Mouse (Mus musculus) thymus, postnatal 36 days (tissue): ENCODE data around the gene Rnf152.

ENCODE experiments used
- DNase-seq, 2 experiments: peaks; one replicate each; pipeline ENCODE4 v3.0.0; 2022; ENCODE audit warnings: mixed read lengths in 2 of 2

Gene Rnf152

DNA sequence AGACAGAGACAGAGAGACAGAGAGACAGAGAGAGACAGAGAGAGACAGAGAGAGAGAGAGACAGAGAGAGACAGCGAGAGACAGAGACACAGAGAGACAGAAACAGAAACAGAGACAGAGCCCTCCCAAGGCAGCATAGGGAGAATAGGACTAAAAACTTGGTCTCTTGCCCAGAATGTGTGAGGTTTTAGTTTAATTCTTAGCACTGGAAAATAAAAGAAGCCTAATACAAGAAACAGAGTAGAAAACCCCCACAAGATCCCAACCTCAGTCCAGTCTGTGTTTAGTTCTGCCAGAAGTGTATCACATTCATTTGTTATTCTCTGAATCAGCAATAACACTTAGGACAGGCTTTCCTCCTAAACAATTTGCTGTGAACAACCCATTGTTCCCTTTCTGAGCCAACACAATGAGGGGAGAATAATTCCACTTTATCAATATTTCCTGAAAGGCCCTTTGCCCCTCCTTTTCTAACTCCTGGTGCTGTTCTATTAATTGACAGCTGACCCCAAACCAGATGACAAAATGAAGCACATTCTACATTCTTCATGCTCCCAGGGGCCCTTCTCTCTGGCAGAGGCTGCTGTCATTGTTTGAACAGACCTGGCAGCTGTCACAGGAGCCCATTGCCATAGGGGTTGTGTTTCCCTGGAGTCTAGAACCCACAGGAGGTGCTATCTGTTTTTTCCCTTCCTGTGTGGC is 44.5 kb downstream of the Rnf152 start:
- DNase-seq = no peak

DNA sequence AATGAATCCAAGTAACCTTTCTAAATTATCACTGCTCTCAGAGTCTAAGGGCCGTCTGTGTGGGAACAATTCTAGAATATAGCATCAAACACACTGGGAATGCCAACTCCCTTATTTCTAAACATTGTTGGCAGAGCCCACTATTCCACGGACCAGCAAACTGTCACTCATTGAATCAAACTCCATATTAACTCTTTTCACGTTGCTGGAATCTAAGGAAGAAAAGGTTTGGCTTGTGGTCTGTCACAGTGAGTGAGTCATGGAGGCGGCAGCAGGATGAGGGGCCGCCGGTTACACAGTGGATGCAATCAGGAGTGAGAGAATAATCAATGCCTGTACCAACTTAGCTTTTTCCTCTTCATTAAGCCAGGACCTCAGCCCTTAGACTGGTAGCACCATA is 54.3 kb downstream of the Rnf152 start:
- no peak for DNase-seq

DNA sequence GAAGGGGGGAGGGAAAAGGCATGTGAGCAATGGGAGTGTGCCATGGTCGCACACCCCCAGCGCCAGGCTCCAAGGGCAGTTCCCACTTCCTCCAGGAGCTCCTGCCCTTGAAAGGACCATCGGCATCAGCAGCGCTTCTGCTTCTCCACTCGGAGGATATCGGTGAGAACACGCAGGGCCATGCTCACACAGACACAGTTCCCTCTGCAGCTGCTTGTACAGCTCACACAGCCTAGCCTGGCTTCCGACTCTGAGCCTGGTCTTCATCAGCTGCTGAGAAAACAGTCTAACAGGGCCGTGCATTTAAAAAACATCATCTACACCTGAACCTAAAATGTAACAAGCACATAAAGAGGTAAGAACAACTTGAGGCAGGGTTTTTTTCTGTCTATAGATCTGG is 54.7 kb downstream of the Rnf152 start:
- no peak for DNase-seq

DNA sequence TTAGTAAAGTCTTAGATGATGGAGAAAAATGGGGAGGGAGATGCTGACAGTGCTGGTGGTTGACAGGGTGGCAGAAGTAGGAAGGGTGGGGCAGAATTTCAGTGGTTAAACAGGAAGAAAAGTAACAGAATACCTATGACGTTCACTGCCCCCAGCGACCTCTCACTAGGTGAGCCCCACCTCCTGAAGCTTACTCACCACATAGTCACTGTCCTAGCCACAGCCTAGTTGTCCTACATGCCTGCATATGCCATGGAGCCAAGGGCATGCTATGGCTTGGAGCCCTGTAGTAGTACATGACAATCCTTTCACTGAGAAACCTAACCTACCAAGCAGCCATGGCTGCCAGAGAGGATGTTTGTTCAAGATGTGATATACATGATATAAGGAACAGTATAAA is 64.7 kb downstream of the Rnf152 start:
- no peak for DNase-seq

DNA sequence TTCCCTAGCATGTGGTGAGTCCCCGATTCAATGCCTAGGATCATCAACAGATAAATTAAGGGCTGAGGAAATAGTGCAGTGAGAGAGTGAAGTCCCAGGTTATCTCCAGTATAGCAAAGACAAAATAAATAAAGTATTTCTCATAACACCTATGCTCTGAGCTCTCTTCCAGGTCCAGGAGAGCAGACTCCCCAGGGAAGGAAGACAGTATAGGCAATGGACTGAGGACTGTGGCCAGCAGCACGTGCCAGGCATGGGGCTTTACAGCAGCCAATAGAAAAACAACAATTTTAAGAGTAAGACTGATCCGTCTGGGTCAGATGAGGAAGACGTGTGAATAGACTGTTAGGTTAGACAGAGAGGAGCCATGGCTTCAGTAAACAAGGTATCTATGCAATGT is 69.0 kb downstream of the Rnf152 start:
- DNase-seq = no peak

DNA sequence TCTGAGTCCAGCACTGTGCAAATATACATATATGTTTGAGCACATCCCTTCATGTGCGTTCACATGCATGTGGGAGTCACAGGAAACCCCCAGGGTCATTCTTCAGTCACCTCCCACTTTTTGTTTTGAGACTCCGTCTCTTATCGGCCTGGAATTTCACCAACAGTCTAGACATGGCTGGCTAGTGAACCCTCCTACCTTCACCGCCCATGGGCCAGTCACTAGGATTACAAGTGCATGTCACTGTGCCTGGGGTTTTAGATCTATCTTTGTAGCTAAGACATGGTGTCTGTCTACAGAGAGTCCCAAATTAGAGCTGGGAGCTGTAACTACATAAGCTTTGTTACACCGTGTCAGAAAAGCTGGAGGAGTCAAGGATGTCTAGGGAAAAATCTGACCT is 69.6 kb downstream of the Rnf152 start:
- DNase-seq = no peak

DNA sequence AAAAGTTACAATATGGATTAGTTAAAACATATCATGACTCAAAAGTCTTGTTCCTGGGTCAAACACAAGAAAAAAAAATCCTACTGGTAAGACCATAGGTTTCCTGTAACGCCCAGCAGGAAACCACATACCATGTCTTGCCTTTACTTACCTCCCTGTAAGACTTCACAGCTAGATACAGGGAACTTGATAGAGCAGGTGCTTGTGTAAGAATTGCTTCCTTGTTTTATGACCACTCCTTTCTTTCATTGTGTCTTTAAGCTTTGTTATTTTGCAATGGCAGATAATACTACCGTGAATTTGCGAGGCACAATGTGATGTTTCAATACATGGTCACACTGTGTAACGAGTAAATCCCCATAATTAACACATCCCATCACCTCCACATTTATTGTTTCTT is 71.5 kb downstream of the Rnf152 start:
- no peak for DNase-seq

DNA sequence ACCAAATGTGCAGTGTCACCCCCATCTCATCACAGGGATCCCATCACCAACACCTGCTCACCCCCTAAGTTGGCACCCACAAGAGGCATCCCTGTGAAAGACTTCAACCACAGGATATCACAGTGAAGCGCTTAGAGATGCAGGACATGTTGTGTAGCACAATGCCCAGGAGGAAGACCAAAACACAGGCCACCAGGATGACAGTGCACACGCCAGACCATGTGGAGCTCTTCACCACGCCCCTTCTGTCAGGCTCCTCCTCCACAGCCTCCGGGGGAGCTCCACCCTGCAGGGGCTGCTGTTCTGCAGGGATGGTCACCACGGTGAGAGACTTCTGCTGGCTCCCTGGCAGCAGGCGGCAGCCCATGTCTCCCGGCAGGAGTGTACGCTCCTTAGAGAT is 72.4 kb downstream of the Rnf152 start:
- DNase-seq = peak in 1 of 2 experiments; percentile 3

DNA sequence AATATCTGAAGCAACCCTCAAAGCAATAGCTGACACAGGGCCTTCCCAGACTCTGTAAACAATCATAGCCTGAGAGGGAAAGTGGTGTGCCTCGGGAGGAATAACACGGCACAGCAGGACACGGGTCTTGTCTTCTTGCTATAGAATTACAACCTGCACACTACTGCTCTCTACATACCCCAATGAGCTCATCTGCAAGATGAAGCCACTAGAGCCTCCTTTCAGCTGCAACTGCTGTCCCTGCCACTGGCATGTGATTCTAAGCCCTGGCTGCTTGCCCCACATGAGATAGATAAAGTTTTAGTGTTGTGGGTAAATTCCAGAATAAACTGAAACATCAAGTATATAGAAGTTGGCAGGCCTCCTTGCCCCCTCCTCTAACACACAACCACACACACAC is 75.2 kb downstream of the Rnf152 start:
- no peak for DNase-seq

DNA sequence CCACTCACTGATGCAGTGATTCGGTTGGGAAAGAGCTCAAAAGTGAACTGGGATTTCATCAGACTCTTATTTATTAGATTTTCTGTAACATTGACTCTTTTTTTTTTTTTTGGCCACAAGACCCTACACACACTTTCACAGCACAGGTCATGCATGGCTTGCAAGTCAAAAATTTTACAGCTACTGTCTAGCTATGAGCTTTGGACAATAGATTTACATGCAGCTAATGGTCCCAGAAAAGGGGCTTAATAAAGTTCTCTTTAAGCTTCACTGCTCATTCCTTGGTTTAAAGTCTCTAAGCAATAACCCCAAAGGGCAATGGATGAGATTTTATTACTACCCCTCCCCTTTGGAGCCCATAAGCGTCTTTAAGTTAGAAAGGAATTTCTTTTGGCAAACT is 76.3 kb downstream of the Rnf152 start:
- no peak for DNase-seq

DNA sequence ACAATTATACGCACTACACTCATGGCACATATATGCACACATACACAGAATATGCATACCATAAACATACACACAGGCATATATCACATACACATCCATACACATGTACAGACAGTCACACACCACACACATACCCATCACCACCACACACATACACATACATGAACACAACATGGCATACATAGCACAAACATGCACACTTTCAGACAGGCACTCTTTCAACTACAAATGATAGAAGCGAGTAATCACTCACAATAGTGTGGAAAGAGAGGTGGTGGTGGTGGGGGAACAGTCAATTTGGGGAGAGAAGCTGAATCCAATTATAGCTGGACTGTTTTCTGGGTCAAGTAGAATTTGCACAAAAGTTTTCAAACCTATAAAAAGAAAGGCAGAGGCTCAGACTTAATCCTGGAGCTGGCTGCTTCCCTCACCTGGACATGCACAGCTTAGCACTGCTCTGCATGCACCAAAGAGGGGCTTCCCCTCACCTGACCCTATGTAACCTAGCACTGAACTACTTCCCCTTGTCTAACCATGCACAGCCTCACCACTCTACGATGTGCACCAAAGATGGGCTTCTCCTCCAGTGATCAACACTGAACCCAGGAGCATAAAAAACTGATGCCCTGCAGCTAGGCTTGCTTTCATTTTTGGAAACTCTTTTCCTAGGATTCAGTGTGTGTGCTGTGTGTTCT is 81.9 kb downstream of the Rnf152 start:
- DNase-seq = no peak

DNA sequence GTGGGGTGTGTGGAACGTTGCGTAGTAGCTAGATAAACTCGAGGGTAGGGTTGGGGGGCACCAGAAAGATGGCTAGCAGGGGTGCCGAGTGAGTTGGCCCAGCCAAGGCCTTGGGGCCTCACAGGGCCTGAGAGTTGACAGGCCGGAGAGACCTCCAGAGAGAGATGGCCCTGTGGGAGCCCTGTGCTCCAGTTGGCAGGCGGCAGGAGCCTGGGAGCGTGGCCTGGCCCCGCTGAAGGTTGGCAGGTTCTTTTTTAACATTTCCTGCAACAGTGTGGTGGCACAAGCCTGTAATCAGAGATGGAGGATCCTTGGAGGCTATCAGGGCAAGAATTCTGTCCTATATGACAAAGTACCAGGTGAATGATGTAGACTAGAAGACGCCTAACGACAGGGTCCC is 85.4 kb downstream of the Rnf152 start:
- no peak for DNase-seq

DNA sequence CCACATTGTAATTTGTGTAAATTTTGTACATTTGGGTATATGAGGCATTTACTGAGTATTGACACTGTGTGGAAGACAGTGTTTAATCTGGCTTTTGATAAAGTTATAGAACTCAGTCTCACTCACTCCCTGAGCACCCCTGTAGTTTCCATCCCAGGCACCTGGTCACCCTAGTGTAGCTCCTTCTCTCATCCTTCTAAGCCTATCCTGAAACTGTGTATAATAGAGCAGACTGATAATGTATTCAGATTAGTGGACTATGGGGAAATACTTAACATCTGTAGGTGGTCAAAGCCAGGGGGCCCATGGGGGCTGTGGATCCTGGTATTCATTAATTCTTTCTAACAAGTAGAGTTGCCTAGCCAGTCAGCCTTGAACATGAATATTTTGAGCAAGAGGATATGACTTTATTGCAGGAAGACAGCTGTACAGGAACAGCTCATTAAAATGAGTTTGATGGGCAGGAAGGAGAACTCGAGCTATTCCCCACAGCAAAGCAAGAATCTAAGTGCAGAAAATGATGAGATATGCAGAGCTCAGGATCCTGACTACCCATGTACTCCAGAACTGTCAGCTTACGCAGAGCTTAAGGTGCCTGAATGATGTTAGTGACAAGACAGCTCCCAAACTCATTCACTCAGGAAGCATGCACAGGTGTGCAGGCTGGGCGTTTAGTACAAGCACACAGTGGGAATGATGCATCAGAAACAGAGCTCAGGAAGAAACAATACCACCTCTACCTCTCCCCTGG is 93.1 kb downstream of the Rnf152 start:
- no peak for DNase-seq

DNA sequence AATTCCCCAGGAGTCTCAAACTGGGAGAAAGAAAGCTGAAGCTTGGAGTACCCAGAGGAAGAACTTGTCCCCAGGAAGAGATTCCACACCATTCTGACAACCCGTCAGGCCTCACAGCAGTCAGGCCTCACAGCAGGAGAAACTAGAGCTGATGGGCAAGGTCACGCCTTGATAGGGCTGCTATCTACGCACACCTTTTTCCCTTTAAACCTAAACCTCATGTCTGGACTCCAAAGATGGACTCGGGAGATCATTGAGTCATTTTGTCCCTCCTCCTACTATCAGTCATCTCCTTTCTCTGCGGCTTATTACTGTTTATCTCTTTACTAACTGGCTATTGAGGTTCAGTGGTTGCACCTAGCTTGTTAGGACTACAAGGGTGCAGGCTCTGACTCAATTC is 96.3 kb downstream of the Rnf152 start:
- no peak for DNase-seq

DNA sequence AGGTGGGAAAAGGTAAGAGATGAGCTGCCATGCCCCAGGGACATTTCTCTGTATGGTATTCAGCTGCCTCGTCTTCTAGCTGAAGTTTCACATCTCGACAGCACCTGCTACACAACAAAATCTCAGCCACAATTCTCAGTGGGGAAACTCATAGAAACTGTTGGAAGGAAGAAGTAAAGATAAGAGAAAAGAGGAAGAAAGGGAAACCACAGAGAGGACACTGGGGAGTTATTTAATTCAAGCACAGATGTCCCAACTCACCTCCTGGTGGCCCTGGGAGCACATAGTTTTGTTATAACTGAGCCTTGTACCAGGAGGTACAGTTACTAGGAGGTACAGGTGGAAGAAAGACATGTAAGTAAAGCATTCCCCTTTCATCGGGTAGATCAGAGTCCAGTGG is 99.3 kb downstream of the Rnf152 start:
- no peak for DNase-seq

DNA sequence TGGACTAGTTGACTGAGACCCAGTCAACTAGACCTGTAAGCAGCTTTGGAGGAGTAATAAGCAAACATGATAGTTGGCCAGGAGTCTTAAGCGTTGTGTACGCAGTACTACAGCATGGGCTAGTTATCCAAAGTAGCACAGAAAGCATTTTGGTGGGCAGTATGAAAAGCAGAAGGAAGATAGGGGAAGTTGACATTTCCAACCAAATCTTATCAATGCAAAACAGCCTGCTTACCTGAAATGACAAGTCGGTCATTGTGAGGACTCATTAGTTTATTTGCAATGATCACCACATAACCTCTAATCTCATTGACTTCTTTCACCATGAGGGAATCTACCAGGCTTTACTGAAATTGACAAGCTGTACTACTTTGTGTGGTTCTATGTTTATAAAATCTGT is 107.3 kb downstream of the Rnf152 start:
- no peak for DNase-seq

DNA sequence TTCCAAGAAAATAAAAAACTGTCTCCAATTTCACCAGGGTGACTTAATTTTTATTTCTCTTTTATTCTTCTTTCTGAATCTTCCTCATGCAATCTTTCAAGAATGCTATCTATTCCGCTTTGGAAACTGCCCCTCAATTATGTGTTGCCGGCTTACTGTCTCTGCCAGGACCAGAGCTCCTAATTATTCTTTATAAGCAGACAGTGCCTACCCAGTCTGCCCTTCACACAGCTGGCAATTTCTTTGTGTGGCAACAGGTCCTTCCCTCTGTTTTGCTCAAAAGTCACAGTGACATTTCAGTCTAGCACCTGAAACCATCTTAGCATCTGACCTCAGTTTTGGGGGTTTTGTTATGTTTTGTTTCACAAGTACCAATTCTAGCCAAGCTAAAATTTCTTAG is 109.9 kb downstream of the Rnf152 start:
- DNase-seq = no peak

DNA sequence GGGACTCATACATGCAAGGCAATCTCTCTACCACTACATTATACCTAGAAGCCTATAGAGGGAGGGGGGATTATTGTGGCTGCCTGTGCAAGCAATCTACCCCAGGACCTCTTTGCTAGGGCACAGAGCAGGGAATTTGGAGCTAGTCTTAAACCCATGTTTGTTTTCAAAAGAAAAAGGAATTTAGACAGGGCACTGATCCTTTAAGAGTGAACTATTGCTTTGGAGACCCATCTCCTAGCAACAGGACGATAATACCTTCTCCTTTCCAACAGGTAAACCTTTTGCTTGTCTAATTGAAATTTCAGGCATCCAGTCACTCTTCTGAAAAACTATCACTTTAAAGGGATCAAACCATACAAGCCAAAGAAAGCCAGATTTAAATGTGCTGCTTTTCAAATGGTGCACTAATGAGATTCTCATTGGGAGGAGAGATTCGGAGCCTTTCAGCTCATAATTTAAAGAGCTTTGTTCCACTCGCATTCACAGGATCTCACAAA is 110.4 kb downstream of the Rnf152 start:
- no peak for DNase-seq

DNA sequence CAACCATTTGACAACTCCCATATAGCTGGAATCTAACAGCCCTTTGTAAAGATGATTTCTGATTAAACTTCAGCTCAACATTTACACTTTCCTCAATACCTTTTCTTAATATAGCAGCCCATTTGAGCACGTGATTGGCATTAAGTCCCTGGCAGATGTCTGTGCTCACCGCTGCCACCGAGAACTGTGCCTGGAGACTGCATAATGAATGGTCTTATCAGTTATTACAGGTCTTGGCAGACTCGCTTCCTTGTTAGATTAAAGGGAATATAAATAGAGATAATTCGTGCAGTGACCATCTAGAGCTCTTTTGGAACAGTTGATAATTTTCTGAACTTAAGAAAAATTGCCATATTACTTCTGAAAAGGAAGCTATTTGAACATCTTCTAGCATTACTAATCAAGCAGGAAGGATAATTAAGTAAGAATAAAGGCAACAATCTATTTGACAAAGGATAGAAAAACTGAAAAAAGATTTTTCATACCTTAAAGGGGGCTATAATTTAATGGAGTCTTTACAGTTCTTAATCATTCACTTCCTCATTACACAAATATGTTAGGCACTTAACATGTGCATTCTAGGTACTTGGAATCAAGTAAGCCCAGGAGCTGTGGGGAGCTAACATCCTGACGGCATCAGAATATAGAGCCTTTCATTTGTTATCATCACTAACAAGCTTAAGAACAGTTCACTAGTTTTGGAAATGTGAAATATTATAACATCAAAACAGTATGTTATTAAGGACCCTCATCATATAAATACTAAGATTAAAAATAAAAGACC is 113.0 kb downstream of the Rnf152 start:
- DNase-seq = no peak

DNA sequence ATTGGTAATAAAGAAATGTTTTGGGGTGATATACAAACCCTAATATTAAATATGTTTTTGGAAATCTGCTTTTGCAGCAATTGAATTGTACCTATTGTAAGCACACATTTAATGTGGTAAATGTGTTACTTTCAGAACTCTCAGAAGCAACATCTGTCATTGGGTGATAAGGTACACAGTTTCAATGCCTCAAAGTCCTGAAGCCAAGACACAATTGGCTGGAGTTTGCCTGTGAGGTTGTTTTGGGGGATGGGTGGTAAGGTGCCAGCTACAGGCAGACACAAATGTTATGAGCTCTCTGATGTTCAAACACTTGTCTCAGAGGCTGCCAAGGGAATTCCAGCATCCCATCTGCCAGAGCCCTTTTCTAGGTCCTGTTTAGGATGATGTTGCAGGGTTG is 116.3 kb downstream of the Rnf152 start:
- DNase-seq = no peak
